Mouse (Mus musculus) lung, embryonic 16.5 days (tissue): Measurements from ENCODE around the gene Itga3. TPM values are rescaled to one million over a fixed set of nuclear protein-coding genes. Genes with fewer than 3 reads are reported as not detected.

Experiments
- ATAC-seq: fragments of 200-750 bp; cut with Nextera tagmentation; 2 replicates; pipeline ENCODE4 v1.8.0; 2017; ENCODE audit warnings: low read depth, mild to moderate bottlenecking, moderate library complexity
- H3K27ac ChIP-seq: fragments of 300-500 bp; sonication (generic); 2 replicates; pipeline ENCODE4 v1.5.1; 2014; ENCODE audit warnings: mild to moderate bottlenecking, control low read depth, low read length
- H3K27me3 ChIP-seq: fragments of 300-500 bp; sonication (generic); 2 replicates; pipeline ENCODE4 v1.6.1; 2014; ENCODE audit warnings: low read depth, low read length, mixed read lengths; ENCODE audit not compliant: control insufficient read depth, insufficient read depth
- H3K36me3 ChIP-seq: fragments of 300-500 bp; sonication (generic); 2 replicates; pipeline ENCODE4 v1.6.1; 2014; ENCODE audit warnings: low read length; ENCODE audit not compliant: control insufficient read depth, insufficient read depth
- H3K4me1 ChIP-seq: fragments of 300-500 bp; sonication (generic); replicated peaks from 2 replicates; pipeline ENCODE4 v1.6.1; 2014; ENCODE audit warnings: low read length, mixed read lengths; ENCODE audit not compliant: control insufficient read depth, insufficient read depth
- H3K4me2 ChIP-seq: fragments of 300-500 bp; sonication (generic); 2 replicates; pipeline ENCODE4 v1.6.1; 2014; ENCODE audit warnings: low read depth, low read length, control low read depth
- H3K4me3 ChIP-seq: fragments of 300-500 bp; sonication (generic); 2 replicates; pipeline ENCODE4 v1.5.1; 2014; ENCODE audit warnings: mild to moderate bottlenecking, low read length, control low read depth
- H3K9ac ChIP-seq: fragments of 300-500 bp; sonication (generic); 2 replicates; pipeline ENCODE4 v1.6.1; 2014; ENCODE audit warnings: low read length, control low read depth
- H3K9me3 ChIP-seq: fragments of 300-500 bp; sonication (generic); 2 replicates; pipeline ENCODE4 v1.6.1; 2016; ENCODE audit warnings: low read length; ENCODE audit not compliant: control insufficient read depth
- WGBS: fragments of 180-500 bp; shearing (Covaris S2); extraction: QIAGEN DNeasy Blood & Tissue Kit; methylation state at CpG from one replicate; pipeline ENCODE4 v1.1.7; 2014; 5-methylcytosine and 5-hydroxymethylcytosine counted together
- polyA plus RNA-seq: library from polyadenylated mRNA; unstranded; fragments of >200 nt; fragmentation: Nextera tagmentation; extraction: Ambion mirVana; gene quantifications from 2 replicates; pipeline ENCODE4 v1.2.1, GENCODE M21; 2015

Gene Itga3
- polyA plus RNA-seq, 1 experiment from 2014 or later = 23.3 TPM

- ATAC-seq = no peak
- H3K27ac ChIP-seq = peak overlapping the region; percentile 94
- WGBS = 3% methylated on average over 19 of the region's 19 CpGs
- H3K27me3 ChIP-seq = peaks cover 14% of the 10 kb centered on the region
- H3K9me3 ChIP-seq = no peaks in the 10 kb centered on the region
- H3K9ac ChIP-seq = peak overlapping the region; percentile 77
- H3K36me3 ChIP-seq = no peaks in the 10 kb centered on the region
- H3K4me1 ChIP-seq = peaks cover 76% of the 10 kb centered on the region
- peak overlapping the region; percentile 77 for H3K4me2 ChIP-seq
- peak overlapping the region; percentile 68 for H3K4me3 ChIP-seq
Observed at GRCm38 (mm10) chr11:95075197-95076040, 1.2 kb downstream of the Itga3 start.

DNA sequence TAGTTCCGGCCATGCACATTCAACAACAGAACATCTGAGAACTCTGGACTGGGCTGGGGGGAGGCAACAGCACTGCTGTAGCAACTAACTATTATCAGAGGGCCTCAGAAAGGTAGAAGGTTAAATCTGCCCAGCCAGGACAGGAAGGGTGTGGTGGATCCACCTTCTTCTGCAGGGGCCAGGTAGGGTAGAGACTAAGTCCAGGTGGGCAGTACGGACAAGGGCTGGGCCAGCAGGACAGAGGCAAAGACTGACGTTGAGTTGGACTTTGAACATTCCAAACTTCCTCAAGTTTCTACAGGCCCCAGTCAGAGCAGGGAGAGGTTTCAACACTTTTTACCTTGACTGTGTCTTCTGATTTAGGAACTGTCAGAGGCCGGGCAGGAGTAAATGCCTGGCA is 1.9 kb downstream of the Itga3 start:
- no peaks in the 10 kb centered on the region for H3K9me3 ChIP-seq
- peak overlapping the region; percentile 77 for H3K4me2 ChIP-seq
- H3K27ac ChIP-seq = peak overlapping the region; percentile 94
- H3K36me3 ChIP-seq = no peaks in the 10 kb centered on the region
- H3K27me3 ChIP-seq = peaks cover 14% of the 10 kb centered on the region
- no peak for ATAC-seq
- H3K4me1 ChIP-seq = peaks cover 76% of the 10 kb centered on the region
- peak overlapping the region; percentile 68 for H3K4me3 ChIP-seq
- 41% methylated on average over 4 of the region's 4 CpGs for WGBS
- H3K9ac ChIP-seq = peak overlapping the region; percentile 36; the same call in 1 of the 2 replicates

DNA sequence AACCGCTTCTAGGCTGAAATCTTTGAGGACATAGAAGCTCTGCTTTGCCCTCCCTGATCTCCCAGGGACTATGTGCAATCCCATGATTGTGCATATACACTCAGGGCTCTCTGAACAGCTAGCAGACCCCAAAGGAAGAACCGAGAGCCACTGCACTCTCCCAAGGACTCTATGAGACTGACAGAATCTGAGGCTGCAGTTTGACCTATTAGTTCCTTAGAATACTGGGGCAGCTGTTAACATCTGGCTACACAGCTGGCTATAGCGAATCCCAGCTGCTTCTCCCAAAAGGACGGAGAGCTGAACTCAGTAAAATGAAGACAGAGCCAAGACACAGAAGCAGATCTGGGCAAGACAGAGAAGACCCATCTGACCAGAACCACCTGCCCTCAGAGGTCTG is 2.8 kb downstream of the Itga3 start:
- no peak for ATAC-seq
- Histone ChIP-seq H3K9ac (no peak overlapping the region), H3K27ac (no peak overlapping the region), H3K4me3 (no peak overlapping the region), H3K27me3 (peaks cover 14% of the 10 kb centered on the region), H3K36me3 (no peaks in the 10 kb centered on the region), H3K9me3 (no peaks in the 10 kb centered on the region), H3K4me2 (peak overlapping the region; percentile 77; the same call in 1 of the 2 replicates), H3K4me1 (peaks cover 76% of the 10 kb centered on the region)
- WGBS = 56% methylated on average over 4 of the region's 4 CpGs

DNA sequence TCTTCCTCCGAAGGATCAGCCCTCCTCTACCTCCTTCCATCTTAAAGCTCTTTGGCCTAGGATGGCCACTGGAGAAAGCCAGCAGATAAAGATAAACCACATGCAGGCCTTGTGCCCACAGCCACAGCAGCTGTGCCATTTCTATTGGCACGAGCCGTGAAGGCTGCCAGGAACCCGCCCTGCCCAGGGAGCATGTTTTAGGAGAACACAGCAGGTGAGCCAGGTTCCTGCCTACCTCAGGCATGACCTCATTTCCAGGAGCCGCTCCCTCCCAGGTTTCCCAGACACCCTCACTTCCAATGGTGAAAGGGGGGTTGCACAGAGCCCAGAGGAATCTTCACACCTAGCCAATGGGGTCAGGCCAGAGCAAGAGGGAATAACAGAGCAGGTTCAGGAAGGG is 3.8 kb downstream of the Itga3 start:
- no peak for ATAC-seq
- peak overlapping the region; percentile 95 for H3K27ac ChIP-seq
- no peaks in the 10 kb centered on the region for H3K36me3 ChIP-seq
- peaks cover 14% of the 10 kb centered on the region for H3K27me3 ChIP-seq
- no peaks in the 10 kb centered on the region for H3K9me3 ChIP-seq
- peaks cover 72% of the 10 kb centered on the region for H3K4me1 ChIP-seq
- WGBS = 47% methylated on average over 5 of the region's 5 CpGs
- H3K4me3 ChIP-seq = no peak overlapping the region
- no peak overlapping the region for H3K4me2 ChIP-seq
- H3K9ac ChIP-seq = no peak overlapping the region

DNA sequence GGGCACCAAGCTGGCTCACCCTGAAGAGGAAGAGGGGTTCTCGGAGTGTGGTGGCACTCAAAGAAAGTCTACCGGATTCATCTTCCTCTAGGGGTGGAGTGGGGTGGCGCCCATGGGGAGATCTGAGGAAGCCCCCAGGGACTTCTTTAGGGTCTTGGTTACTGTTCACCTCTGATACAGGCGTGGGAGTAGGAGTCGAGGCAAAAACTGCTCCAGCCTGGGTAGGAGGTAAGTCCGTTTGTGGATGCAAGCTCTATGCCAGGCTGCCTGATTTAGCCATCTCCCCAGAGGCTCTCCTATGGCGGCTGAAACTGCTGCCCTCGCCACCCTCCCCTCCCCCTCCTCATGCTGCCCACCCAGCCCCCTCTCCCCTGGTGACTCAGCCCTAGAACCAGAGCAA is 4.5 kb downstream of the Itga3 start:
- H3K4me3 ChIP-seq = no peak overlapping the region
- WGBS = 73% methylated on average over 8 of the region's 8 CpGs
- H3K27me3 ChIP-seq = peaks cover 14% of the 10 kb centered on the region
- no peak overlapping the region for H3K9ac ChIP-seq
- H3K4me1 ChIP-seq = peaks cover 71% of the 10 kb centered on the region
- ATAC-seq = no peak
- H3K4me2 ChIP-seq = no peak overlapping the region
- H3K27ac ChIP-seq = peak overlapping the region; percentile 95
- no peaks in the 10 kb centered on the region for H3K9me3 ChIP-seq
- peaks cover 2% of the 10 kb centered on the region; the same call in 1 of the 2 replicates for H3K36me3 ChIP-seq

DNA sequence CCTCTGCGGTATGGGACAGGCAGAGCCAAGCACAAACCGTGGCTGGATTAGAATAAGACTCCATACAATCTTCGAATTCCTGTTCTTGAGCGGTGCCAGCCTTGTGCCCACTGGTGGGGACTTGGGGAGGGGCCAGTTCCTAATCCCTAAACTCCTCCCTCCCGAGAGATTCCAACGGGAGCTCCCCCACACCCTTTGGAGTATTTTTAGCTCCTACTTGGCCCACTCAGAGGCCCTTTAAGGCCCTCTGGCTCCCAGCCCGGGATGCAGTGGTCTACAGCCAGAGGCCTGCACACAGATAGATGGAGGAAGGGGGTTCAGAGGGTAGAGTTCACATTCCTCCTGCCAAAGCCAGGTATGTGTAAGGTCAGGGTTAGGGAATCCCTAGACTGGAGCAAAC is 5.3 kb downstream of the Itga3 start:
- Histone ChIP-seq H3K27me3 (peaks cover 9% of the 10 kb centered on the region; the same call in 1 of the 2 replicates), H3K4me1 (peaks cover 71% of the 10 kb centered on the region), H3K4me3 (no peak overlapping the region), H3K9ac (no peak overlapping the region), H3K36me3 (peaks cover 2% of the 10 kb centered on the region; the same call in 1 of the 2 replicates), H3K4me2 (peak overlapping the region; percentile 21; the same call in 1 of the 2 replicates), H3K9me3 (no peaks in the 10 kb centered on the region), H3K27ac (peak overlapping the region; percentile 95)
- ATAC-seq = peak; percentile 75
- 18% methylated on average over 7 of the region's 7 CpGs for WGBS

DNA sequence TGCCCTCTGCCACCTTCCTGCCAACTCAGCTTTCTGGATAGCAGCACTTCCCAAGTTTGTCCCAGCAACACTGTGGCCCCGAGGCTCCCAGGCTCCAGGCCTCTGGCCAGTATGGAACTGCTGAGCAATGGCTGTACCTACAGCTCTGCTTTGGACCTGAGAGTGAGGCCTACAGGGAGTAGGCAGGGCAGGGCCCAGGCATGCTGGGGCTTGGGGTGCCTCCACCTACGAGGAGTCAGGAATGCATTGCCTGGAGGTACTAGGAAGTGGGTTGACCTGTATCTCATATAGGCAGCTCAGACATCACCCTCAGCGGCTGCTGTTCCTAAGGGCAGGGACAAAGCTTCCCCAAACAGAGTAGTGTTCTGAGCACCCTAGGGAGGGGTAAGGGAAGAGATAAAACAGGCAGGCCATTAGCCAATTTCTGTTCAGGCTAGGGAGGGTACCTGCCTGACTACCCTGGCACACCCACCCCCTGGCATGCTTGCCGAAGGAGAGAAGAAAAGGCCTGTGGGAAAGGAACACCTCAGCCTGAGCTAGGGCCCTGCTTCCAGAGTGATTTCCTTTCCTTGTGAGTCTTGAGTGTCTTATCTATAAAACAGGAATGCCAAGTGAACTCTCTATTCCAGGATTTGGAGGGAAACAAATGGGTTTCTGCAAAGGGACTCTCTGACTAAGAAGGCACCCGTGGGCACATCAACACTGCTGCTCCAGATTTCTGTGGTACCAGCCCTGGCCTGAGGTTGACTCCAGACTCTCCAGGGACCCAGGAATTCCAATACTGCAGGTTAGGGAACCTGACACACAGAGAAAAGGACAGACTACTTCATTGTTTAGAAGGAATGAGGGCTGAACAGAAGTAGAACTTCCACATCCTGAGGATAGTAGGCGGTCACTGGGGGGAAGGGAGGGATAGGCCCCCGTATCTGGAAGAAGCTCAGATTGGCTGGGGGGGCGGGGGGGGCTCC is 6.2 kb downstream of the Itga3 start:
- H3K4me2 ChIP-seq = peak overlapping the region; percentile 21; the same call in 1 of the 2 replicates
- peak overlapping the region; percentile 43 for H3K9ac ChIP-seq
- peaks cover 5% of the 10 kb centered on the region; the same call in 1 of the 2 replicates for H3K36me3 ChIP-seq
- H3K27me3 ChIP-seq = peaks cover under 1% of the 10 kb centered on the region; the same call in 1 of the 2 replicates
- 45% methylated on average over 8 of the region's 8 CpGs for WGBS
- peak overlapping the region; percentile 95 for H3K27ac ChIP-seq
- no peaks in the 10 kb centered on the region for H3K9me3 ChIP-seq
- H3K4me1 ChIP-seq = peaks cover 65% of the 10 kb centered on the region
- ATAC-seq = peak; percentile 8; the same call in 1 of the 2 replicates
- H3K4me3 ChIP-seq = no peak overlapping the region

DNA sequence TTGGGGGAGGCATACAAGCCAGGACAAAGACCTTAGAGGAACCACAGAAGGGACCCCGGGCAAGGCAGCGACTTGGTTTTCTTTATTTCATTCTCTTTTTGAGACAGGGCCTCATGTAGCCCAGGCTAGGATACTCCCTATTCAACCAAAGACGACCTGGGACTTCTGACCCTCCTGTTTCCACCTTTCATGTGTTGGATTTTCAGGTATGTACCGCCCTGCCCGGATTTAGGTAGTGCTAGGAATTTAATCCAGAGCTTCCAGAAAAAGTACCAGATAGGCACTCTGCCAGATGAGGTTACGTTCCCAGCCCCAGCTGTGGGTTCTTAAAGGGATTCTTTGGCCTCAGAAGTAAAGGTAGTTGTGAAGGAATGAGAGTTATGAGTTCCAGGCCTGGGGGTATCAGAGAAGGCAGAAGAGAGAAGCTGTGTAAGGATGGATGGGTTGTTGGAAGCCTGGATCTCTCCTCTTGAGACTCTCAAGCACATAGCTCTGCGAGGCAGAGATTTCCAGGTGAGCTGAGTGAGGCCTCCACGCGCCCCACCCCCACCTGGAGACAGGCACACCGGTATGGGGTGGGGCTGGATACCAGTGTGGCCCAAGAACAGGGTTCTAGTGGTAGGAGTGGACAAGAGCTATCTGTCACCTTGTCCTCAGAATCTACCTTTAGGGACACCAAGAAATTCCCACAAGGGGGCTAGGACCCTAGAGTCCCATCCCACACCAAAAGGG is 7.2 kb downstream of the Itga3 start:
- ATAC-seq = no peak
- H3K9ac ChIP-seq = peak overlapping the region; percentile 43; the same call in 1 of the 2 replicates
- peak overlapping the region; percentile 95 for H3K27ac ChIP-seq
- no peaks in the 10 kb centered on the region for H3K9me3 ChIP-seq
- peaks cover 55% of the 10 kb centered on the region for H3K4me1 ChIP-seq
- H3K36me3 ChIP-seq = peaks cover 6% of the 10 kb centered on the region; the same call in 1 of the 2 replicates
- 67% methylated on average over 10 of the region's 10 CpGs for WGBS
- H3K4me3 ChIP-seq = no peak overlapping the region
- H3K4me2 ChIP-seq = no peak overlapping the region
- no peaks in the 10 kb centered on the region for H3K27me3 ChIP-seq
